Mouse (Mus musculus): ENCODE results near the gene Itpripl2.

Gene Itpripl2

DNA sequence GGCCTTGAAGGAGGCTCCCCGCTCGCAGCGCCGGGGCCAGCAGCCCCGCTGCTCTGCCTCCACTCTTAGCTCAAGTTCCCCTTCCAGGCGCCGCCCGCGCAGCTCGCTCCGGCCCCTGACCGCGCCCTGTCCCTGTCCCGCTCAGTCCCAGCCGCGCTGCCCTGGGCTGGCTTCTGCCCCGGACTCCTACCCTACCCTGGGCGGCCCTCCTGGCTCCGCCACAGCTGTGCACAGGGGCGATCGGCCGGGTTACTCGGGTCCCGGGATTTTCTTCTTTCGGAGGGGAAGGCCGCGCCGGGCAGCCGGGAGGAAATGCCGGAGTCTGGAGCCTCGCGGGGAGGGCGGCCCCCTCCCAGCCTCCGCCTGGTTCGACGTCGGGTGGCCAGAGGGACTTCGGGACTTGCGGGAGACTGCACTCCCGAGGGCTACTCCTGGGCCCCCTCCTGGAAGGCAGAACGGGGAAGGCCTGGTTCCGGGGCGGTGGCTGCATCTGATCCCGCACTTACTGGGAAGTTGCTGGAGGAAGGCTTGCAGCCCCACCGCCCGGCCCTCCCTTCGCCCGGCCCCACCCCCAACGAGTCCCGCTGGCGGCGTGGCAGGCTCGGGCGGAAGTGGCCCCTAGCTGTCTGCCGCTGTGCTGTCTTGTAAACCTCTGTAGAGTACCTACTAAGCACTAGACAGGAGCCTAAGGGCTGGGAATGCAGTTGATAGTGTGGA lies at the start of gene Itpripl2:
Gene Itpripl2, minus strand, starts transcription at position 545 of the 717 bp plus-strand sequence.
- DNase-seq (ENCODE audit: low read depth, low spot score): peak; percentile 66

- DNase-seq (ENCODE audit: low read depth, low spot score): no peak
Measured at GRCm38 (mm10) chr7:118535076-118535475, 43.3 kb upstream of the Itpripl2 start.

DNA sequence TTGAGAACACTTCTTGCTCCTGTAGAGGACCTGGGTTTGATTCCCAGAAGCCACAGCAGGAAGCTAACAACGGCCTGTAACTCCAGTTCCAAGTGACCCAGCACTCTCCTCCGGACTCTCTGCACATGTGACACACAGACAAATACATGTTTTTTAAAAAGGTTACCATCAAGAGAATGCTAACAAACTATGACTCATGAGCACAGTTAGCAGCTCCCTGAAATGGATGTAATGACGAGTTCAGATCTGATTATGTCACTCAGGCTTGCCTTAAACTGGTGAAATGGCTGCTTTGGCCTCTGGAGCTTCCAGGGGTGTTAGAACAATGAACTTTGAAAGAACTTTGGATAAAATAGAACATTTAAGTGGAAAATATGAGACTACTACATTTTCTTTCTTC lies 42.6 kb upstream of the Itpripl2 start:
- no peak for DNase-seq (ENCODE audit: low read depth, low spot score)

DNA sequence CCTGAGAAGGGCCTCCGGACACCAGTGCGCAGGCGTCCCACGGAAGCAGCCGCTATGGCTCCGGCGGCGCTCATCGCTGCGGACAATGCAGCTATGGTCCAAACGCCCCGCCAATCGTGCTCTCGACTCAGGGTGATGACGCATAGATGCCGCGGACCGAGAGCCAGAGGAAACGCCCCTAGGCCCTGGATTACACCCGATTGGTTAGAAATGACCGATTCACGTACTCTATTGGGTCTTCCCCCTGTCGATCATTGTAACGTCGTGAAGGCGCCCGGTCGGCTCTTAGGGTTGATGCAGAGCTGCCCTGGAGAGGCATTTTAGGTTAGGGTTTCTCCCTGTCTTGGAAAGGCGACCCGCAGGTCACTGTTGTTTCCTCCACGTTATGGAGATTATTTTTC lies 41.4 kb upstream of the Itpripl2 start, which contains the start of gene Coq7:
Gene Coq7, minus strand, starts transcription at position 179 of the 401 bp plus-strand sequence.
- DNase-seq (ENCODE audit: low read depth, low spot score): peak; percentile 97

GRCm38 (mm10) chr7:118532519-118533177 lies 40.9 kb upstream of the Itpripl2 start:
- DNase-seq (ENCODE audit: low read depth, low spot score): peak; percentile 98

GRCm38 (mm10) chr7:118526967-118527366 lies 35.2 kb upstream of the Itpripl2 start:
- DNase-seq (ENCODE audit: low read depth, low spot score): no peak

DNA sequence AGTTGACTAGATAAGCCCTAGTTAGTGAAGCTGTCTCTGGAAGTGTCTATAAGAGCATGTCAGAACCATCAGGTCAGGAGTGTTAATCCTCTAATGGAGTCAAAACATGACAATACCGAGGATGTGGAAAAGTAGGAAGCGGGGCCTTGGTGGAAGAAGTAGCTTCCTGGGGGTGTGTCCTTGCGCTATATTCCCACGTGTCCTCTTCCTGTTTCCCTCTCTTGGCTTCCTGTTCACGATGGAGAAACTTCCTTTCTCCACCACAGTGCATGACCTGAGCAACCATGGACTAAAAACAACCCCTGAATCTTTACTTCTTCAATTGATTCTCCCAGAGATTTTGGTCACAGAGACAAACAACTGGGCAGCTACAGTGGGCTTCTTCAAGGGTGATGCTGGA lies 30.3 kb upstream of the Itpripl2 start:
- DNase-seq (ENCODE audit: low read depth, low spot score): no peak

- no peak for DNase-seq (ENCODE audit: low read depth, low spot score)
Measured at GRCm38 (mm10) chr7:118519661-118520060, 27.9 kb upstream of the Itpripl2 start.

DNA sequence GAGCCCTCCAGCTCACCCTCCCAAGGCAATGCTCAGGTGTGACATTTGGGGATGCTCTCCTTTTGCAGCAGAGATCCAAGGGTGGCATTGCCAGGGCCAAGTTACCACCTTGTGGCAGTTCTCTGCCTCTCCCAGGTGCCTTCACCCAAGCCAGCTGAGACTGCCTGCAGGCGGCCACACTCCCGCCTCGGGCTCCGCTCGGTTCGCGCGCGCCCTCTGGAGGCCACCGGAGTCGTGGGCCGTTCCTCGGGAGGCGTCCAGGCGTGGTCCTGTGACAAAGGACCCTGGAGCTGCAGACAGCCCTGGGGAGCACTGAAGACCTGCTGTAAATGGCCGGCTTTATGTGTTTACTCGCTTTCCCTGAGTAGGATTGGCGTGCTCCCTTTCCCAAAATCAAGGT lies 26.9 kb upstream of the Itpripl2 start:
- DNase-seq (ENCODE audit: low read depth, low spot score): peak; percentile 55

GRCm38 (mm10) chr7:118517819-118518218 lies 26.0 kb upstream of the Itpripl2 start:
- DNase-seq (ENCODE audit: low read depth, low spot score): no peak

- no peak for DNase-seq (ENCODE audit: low read depth, low spot score)
Measured at GRCm38 (mm10) chr7:118508556-118508955, 16.8 kb upstream of the Itpripl2 start.

DNA sequence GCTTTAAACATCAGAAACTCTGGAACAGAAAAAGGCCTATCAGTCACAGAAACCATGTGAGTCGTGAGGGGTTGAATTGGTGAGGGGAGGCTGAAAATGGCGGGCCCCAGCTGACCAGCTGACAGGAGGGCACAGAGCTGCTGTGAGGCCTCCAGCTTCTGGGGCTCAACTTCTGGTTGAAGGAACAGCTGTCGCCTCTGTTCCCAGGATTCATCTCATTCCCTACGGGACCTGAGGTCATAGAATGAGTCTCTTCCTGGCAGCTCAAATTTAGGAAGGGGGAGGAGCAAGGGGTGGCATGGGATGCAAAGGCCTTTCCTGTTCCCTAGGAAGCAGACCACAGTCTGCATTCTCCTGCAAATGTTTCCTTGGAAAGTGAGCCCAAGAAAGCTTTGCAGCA lies 12.1 kb upstream of the Itpripl2 start:
- no peak for DNase-seq (ENCODE audit: low read depth, low spot score)

GRCm38 (mm10) chr7:118502333-118502732 lies 10.6 kb upstream of the Itpripl2 start:
- no peak for DNase-seq (ENCODE audit: low read depth, low spot score)

GRCm38 (mm10) chr7:118499784-118500435 lies 8.1 kb upstream of the Itpripl2 start:
- DNase-seq (ENCODE audit: low read depth, low spot score): no peak

DNA sequence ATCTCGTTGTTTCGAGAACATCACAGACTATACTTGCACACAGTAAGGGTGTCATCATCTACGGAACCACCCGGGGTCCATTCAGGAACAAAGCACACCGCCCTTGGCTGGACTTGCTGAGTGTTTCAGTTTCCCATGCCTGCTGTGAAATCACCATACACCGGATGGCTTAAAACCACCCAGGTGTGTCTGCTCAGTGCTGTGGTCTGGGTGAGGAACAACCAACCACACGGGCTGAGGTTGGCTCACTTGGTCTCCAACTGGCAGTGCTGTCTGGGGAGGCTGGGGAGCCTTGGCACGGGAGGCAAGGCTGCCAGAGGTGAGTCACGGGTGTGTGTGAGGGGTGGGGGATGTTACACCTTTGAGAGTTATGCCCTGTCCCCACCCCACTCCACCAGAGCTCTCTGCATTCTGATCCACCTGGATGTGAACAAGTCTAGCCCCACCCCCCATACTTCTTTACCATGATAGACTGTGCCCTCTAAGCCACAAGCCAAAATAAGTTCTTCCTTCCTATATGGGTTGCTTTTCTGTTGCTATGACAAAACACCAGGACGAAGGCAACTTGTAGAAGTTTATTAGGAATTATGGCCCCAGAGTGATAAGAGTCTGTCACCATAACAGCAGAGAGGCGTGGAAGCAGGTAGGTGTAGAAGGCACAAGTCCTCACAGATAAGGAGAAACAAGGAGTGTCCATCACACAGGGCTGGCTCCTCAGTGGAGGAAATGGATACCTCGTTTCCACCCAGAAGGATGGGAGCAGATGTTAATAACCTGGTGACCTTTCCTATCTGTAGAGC lies 7.4 kb upstream of the Itpripl2 start:
- DNase-seq (ENCODE audit: low read depth, low spot score): no peak

DNA sequence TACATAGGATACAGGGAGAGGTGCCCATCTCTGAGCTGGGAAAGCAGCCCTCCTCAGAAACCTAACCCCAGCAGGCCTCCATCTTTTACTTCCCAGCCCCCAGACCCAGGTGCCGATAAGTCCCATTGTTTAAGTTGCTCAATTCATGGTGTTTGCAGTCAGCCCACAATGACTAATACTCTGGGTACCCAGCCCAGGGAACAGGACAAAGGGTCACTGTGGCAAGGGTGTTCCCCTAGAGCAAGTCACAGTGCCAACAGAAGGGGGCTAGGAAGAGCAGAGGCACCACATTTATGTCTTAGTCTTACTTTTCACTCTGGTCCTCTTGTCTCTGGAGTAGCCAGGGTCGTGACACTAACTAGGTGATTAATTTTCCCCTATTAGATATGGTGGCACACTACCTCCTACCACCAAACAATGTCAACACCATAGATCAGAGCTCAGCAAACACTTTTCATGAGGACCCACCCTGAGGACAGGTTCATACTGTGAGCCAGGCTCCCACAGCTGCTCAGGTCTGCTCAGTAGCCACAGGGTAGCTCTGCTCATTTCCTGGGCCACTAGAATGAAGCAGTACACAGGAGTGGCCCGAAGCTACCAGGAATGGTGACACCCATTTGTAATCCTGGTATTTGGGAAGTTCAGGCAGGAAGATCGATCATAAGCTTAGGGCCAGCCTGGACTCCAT lies 3.3 kb upstream of the Itpripl2 start:
- DNase-seq (ENCODE audit: low read depth, low spot score): no peak

DNA sequence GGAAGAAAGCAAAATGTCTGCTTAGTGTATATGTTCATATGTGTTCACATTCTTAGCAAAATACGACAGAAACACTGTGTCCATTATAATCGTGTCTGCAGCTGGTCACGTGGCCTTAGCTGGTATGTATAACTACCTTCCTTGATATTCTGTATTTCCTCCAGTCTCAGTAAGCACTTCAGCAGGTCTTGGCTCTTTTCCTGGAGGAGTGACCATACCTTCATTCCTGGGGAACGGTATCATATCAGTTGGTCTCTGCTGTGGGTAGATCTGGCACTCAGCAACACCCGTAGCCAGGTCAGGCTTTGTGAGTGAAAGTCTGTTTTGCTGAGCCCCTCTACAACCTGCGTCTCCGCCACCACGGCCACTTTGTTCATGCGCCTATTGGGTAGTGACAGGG lies 2.1 kb upstream of the Itpripl2 start:
- no peak for DNase-seq (ENCODE audit: low read depth, low spot score)

DNA sequence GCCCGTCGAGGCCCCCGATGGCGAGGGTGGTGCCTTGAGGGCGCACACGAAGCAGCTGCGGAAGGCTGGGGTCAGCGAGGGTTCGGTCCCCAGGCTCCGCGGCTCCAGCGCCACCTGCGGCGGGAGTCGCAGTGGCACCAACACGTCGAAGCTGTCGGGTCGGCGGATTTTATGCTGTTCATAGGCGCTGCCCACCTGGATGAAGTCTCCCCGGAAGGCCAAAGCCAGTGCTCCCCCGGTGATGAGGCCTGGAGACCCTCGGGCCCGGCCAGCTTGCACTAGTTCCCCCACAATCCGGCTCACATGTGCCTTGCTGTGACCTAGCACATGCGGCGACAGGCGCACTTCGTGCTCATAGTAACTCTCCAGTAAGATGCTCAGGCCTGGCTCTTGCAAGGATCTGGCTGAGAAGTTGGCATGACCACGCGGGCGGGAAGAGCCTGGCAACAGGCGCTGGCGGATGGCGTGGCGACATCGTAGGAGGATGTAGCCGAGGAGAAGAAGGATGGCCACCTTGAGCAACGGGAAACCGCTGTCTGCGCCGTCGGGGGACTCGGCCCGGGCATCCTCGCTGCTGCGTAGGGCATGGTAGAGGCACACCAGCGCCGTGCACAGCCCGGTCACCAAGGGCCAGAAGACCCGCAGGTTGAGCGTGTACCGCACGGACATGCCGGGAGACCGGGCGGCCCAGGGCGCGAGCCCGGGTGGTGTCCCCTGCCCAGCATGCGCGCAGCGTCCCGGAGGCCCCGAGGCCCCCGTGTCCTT lies 927 bp downstream of the Itpripl2 start:
- peak; percentile 38 for DNase-seq (ENCODE audit: low read depth, low spot score)

DNA sequence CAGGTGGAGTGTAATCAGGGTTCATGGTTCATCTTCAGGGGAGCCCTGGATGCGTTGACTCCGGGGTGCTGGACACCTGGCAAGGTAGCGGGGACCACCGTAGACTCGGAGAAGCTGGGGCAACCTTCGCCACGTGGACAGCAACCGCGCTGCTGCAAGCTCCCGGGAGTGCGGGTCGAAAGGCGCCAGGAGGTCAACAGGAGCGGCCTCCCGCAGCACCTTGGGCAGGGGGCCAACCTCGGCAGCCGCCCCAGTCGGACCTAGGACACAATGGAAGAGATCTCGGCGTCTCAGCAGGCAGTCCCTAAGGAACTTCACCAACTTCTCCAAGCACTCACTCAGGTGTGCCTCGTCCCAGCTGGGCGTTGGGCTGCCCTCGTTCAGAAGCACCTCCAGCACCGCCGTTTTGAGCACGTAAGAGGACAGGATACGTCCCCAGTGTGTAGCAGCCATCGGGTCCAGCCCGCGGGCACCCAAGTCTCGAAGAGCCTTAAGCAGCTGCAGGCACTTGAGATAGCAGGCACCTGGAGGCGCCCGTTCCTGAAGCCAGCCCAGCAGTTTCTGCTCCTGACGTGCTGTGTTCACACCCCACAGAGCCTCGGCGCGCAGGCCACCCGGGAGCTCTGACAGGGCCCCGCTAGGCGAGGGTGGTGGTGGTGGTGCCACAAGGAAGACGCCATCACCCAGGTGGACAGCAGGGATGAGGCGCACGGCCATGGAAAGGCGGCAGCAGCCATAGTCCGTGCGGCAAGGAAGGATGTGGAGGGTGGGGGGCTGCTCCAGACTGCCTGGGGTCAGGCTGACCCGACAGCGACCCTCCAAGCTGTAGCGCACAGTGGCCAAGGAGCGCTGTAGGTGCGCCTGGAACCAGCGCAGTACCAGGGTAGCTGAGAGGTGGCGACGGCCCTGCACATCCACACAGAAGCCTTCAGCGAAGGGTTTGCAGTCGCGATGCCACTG lies 1.8 kb downstream of the Itpripl2 start:
- peak; percentile 33 for DNase-seq (ENCODE audit: low read depth, low spot score)

All from ES-CJ7 (cell line).